Mouse (Mus musculus) gastrocnemius, postnatal 4 days (tissue): ENCODE results near the gene Arhgap21. TPM values are rescaled to one million over a fixed set of nuclear protein-coding genes. Genes with fewer than 3 reads are reported as not detected.

Experiments
- DNase-seq, 2 experiments: peaks; one replicate each; pipeline ENCODE4 v3.0.0; 2021 to 2022; ENCODE audit warnings: low spot score in 2 of 2, mixed read lengths in 2 of 2
- total RNA-seq, 2 experiments: library from RNA; stranded (reverse); gene quantifications; 2 replicates each; pipeline ENCODE4 v1.2.3; 2021

Gene Arhgap21
- total RNA-seq, 2 experiments from 2014 or later = 87.5 to 91.7 TPM

DNA sequence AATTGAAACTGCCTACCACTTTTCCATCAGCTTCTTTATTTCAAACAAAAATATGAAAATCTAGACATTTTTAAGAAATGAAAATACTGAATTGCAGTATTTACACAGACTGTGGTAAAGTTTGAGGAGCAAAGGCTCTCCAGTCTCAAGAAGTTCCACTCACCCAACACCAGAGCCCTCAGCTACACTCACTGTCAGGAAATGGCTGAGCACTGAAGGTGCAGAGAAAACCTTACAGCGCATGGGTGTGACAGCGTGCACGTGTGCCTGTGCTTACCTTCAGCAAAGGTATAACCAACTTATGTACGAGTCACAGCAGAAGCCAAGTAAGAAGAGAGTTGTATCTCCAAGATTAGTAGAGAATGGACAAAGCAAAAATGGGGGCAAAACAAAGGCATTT is 66.8 kb downstream of the Arhgap21 start:
- no peak for DNase-seq

DNA sequence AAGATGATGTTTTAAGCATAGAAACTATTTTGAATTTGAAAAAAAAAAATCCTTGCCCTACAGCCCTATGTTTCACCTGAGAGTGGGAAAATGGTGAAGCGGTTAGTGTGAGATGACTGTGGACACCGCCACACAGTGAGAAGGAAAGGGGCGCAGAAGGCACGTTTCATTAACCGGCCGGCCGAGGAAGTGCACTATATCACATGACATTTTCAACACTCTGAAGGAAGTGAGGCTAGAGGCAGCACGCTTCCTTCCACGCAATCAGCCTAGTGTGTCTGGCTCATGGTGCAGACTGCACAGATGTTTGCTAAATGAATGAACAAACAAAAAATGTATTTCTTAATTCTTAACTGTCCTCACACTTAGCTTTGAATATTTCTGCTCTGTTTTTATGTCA is 69.4 kb downstream of the Arhgap21 start:
- DNase-seq = no peak

DNA sequence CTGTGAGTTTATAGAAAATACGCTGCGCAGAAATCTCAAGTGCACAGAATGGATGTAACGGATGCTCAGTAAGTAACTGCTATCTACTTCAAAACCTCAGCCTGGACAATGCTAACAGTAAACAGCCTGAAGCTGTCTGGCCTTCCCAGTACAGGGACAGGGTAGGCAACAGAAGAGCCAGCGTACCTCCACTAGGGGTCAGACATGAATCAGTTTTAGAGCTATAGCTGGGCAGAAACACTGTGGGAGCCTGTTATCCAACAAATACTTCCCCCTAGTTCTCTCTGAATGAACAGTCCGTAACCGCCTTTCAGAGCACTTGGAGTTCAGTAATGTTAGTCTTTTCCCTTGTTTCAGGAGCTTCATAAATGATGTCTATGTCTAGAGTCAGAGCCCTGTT is 70.0 kb downstream of the Arhgap21 start:
- DNase-seq = peak; percentile 46 to 69

DNA sequence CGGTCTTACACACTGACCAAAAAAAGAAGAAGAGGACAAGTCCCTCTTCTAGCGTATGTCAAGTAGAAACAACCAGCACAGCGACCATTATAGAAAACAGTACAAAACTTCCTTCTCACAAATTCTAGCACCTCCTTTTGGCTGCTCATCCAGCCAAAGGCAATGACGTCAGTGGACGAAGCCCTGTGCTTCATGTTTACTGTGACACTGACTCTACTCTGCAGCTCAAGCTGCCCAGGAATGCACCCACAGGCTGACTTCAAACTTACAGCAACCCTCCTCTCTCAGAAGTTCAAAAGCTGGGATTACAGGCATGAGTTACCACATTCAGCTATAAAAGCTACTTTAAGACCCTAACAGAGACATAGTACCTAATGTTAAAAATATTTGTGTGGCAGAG is 72.2 kb downstream of the Arhgap21 start:
- DNase-seq = no peak

DNA sequence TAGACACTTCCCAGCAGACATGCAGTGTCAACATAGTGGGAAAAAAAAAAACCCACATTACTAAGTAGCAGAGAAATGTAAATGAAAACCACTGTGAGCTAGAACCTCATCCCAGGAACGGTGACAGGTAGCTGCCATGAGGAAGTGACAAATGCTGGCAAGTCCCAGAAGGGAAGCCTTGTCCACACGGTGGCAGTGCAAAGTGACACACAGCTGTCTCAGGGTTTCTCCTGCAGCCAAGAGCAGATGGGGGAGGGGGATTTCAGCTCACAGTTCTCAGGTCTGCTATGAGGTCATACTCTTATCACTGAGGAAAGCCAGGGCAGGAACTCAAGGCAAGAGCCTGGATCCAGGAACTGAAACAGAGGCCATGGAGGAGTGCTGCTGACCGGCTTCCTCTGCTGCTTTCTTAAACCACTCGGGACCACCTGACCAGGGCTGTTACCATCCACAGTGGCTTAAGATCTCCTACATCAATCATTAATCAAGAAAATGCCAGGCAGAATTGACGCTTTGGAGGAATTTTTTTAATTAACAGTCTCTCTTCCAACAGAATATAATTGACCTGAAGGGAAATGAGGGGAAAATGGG is 74.5 kb downstream of the Arhgap21 start:
- no peak for DNase-seq

DNA sequence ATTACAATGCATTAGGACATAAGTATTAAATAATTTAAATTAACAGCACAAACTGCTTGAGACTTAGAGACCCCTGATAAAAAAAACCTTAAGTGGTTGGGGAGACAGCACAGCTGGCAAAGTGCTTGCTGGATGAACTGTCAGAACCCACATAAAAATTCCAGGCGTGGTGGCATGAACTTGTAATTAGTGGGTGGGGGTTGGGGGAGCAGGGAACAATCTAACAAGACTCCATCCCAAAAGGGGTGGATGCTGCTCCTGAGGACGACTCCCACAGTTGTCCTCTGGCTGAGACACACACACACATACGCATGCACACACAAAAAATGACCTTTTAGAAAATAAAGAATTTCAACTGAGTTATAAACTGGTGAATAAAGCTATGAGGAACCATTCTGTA is 79.9 kb downstream of the Arhgap21 start:
- DNase-seq = no peak

DNA sequence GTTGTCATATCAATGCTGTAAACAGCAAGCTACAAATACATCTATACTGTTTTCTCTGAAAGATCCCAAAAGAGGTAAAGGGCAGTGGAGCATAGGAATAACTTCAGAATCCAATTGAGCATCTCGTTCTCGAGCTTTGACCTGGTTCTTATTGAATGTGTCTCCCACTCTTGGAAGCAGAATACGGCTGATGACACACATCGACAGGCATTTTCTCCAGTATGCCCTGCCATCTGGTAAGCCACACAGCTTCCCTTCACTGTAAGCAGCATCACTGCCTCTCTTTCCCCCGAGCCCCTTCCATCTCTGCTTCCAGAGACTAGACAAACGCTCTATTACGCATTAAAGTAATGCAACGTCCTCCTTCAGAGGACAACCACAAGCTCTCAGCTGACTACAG is 85.4 kb downstream of the Arhgap21 start:
- no peak for DNase-seq

DNA sequence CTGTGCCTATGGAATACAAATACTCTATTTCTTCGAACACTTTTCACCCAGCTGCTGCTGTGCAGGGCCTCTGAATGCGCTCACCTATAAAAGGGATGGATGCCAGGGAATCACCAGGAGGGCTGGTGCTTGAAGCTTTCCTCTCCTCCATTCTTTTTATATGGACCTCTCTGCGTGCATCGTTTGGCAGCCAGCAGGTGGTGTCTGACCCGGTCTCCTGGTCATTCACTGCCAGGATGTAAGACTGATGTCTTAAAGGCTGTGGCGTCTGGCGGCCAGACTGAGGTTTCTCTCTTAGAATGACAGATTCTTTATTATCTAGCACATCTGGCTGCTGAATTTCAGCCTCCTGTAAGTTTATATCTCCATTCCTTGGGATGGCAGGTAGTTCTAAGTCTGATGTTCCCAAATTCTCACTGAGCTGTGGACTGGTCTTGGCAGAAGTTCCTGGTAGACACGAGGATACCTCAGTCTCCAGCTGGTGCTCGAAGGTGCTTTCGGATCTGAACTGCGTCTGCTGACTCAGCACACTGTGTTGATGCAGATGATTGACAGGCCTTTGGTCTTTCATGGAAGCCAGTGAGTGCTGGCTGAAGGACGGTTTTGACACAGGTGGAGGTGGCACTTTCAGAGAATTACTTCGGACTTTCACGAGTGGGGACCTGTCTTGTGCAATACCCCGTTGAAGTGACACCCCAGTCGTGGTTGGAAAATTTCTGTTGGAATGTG is 88.6 kb downstream of the Arhgap21 start:
- DNase-seq = no peak

DNA sequence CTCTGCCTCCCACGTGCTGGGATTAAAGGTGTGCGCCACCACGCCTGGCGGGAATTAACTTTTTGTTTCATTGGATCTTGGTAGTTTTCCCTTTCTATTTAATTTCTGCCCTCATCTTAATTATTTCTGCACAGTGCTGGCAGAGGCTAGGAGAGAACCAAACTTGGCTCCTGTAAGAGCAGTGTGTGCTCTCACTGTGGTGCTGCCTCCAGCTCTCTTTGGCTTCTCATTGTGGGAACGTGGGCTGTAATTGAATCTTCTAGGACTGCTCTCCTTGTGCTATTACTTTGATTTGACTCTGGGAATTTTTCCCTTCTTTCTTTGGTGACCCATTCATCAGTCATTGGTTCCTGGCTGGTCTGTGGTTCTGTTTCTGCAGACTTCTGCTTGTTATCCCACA is 94.1 kb downstream of the Arhgap21 start:
- no peak for DNase-seq

DNA sequence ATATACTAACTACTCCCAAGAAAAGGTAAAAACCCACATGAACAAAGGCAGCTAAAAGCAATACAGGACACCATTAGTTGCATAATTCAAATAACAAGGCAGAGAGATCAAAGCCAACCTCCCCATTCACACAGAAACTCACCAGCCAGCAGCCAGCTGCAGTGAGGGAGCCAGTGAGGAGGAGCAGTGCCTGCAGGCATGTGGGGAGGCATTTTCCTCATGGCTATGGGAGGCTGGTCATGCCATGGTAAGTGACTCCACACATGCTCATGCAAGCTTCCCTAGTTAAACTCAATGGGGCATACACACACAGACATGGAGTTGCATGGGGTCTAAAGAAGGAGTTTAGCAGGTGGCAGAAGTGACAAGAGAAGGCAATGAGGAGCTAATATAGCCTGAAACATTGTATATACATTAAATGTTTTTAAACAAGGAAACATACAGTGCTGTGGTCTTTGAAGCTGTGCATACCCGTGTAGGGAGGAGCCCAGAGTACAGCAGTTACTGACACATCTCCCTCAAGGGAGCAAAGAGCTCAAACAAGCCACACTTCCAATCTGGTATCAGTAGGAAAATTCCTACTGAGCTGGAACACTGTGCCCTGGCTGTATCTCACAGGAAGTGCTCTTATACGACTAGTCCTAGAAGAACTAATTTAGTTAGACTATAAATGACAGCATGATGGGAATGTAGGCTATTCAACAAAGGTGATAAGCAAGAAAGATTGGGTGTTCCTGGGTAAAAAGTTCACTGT is 99.3 kb downstream of the Arhgap21 start:
- no peak for DNase-seq

DNA sequence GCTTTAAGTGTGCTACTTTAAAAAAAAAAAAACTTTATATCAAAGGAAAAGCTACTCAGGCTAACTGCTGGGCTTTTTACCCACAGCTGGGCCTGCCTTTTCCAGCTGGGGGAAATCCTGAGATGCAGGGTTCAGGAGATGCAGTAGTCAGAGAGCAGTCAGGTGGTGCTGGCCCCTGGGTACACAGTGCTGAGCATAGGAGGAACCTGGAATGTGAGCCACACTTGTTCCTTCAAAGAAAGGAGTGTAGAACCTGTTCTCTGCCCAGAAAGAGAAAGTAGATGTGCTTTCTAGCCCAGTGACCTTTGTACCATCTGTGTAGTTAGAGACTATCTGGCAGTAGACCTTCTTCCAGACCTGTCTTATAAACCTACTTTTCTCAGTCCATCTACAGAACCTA is 100.6 kb downstream of the Arhgap21 start:
- no peak for DNase-seq

DNA sequence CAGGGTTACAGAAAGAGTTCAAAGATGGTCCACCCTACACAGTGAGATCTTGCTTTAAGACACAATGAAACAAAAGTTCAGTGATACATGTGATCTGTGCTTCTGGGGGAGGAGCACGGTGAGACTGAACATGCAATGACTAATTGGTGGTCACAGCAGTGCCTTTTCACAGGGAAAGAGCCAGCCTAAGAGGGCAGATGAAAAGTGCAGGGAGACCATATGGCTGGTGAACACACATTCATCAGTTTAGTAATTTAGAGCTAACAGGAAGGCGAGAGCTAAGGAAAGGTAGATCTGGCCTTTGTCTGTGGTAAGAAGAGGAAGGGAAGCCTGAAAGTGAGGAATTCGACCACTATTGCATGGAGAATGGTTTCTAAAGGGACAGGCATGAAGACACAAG is 102.9 kb downstream of the Arhgap21 start:
- no peak for DNase-seq

DNA sequence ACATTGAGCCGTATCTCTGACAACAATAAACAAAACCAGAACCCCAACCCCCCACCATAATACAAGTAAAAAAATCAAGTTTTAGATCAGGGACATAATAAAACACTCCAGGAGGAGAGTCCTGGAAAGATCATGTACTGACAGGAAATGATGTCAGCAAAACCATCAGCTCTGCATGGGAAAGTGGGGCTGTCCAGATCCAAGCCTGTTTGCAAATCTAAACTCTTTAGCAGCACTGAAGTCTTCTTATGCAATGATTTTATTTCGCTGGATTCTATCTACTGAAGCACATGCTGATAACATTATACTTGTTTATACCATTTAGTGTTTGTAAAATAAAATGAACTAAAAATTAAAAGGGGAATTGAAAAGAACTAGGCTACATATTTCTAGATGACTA is 104.1 kb downstream of the Arhgap21 start:
- DNase-seq = no peak

DNA sequence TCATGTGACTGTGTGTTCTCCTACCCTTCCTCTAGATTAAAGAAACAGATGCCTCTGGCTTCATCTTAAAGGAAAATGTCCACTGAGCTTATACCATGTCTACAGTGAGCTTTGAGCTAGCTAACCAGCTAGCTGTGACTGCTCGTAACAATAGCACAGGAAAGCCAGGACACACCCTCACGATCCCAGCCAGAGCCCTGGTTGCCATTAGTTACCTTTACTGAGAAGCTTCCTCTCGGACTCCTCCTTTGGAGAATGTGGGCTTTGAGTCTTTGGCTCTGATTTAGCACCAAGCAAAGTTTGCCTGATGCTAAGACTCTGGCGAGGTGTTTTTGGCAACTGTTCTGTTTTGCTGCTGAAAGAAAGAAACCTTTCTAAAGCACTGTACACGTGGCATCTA is 107.9 kb downstream of the Arhgap21 start:
- no peak for DNase-seq

DNA sequence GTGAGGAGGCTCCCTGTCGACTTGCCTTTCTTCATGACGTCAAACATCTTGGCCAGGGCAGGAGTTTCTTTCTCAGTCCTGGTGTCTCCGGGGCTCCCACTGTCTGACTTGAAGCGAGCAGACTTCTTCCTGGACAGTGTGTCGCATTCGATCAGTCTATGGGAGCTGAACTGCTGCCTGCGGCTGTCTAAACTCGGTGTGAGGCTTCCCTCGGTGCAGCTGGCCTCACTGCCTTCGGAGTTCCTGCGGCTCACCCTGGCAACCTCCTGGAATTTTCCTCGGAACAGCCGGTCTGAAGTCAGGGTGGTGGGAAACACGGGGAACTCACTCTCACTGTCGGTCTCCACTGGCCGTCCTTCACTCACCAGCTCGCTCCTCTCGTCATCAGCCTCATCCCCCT is 119.3 kb downstream of the Arhgap21 start:
- DNase-seq = no peak

DNA sequence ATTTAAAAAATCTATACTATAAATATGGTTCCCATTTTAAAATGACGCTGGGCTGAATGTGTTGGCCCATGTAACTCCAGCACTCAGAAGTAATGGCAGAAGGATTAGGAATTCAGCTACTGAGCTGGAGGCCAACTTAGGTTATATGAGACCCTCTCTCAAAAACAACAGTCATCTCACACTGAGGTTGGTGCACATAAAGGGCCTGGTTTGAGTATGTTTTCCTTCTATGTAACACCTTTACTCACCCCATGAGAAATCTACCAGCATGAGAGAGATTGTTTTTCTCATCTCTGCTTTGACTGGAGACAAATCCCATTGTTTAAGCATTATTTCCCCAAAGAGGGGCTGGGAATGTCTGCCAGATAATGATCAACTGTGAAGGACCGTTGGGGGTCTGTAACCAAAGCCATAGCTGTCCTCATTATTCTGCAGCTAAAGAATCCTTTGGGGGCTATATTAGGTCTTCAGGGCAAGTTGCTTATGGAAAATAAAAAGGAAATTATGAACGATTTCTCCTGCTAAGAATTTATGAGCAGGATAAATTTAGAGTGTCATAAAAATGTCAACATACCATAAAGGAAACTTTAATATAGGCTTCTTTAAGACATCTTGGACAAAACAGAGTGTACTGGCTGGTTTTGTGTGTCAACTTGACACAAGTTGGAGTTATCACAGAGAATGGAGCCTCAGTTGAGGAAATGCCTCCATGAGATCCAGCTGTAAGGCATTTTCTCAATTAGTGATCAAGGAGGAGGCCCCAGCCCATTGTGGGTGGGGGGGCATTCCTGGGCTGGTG is 136.9 kb downstream of the Arhgap21 start:
- no peak for DNase-seq

DNA sequence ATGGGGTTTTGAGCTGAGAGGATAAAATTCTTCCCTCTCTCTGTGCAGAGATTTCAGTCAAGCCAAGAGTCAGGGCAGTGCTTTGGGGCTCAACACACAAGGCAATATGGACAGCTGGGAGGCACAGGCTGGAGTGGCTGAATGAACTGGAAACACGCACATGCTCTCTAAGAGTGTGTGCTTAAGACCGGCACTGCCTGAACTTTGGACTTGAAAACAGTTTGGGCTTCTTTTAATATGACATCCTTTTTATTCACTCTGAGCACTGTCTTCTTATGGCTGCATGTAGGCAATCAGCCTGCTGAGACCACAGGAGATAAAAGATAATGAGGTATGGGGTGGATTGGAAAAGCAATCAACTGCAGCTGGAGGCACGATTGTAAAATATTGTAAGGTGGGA is 137.8 kb downstream of the Arhgap21 start:
- DNase-seq = no peak

DNA sequence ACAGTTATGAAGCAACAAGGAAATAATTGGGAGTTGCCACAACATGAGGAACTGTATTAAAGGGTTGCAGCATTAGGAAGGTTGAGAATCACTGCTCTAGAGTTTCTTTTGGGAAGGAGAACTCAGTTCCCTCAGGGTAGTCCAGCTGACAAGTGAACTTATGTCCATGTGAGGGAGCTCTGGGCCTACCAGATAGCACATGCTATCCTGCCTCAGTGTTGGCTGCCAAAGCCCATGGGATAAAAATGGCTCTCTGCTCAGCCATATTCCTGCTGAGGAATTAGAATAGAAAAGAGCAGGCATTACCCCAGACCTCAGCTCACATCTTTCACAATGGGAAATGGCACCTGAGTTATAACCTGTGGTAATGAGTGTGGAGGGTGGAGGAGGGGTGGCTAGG is 142.4 kb downstream of the Arhgap21 start:
- DNase-seq = no peak

DNA sequence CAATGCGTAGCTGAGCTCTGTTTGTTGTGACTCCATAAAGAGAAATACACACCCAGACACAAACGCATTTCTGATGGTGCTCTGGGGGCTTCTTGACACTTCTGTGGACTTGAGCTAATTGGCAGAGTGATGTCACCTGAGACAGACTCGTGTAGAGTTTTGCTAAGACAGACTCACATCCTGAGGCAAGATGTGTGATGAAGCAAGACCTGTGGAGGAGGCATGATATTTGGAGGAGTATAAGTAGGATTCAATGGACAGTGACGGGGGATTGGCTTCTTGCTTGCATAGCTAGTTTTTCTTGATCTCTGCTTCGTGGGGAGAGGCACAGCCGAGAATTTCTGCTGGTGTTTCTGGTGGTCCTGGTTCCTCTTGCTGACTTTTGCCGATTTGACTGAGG is 150.5 kb downstream of the Arhgap21 start:
- no peak for DNase-seq

DNA sequence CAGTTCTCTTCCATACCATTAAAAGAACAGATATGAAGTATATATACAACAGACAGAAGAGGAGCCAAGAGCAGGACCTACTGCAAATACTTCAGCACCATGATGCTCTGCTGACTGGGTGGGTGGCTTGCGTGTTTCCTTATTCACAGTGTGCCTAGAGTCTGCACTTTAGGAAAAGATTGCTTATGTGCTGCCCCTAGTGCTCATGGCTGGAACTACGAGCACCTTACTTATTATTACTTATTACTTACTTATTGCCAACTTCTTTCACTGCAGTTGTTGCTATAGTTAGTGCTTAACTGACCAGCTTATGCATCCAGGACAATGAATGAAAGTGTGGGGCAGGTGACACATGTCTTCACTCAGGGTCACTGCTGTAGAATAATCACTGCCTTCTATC is 154.7 kb downstream of the Arhgap21 start:
- DNase-seq = no peak

DNA sequence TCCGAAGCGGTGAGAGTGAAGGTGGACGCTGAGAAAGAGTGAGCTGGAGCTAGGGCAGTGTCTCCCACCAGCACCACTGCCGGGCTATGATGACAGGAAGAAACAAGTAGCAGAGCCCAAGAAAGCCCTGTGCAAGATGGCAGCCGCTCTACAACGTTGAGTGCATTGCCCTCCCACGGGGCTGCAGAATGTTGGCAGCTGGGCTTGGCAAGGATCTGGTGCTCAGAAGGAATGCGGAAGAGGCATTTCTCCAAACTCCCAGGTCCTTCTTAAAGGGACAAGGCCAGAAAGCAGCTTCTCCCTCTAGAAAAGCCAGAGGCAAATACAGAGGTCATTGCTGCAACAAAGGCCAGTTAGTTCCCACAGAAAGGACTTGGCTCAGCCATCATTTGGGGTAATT is 157.2 kb downstream of the Arhgap21 start:
- peak; percentile 23 to 28 for DNase-seq
